Mouse (Mus musculus): ENCODE data around the gene Cfap97d1.

Gene Cfap97d1

DNA sequence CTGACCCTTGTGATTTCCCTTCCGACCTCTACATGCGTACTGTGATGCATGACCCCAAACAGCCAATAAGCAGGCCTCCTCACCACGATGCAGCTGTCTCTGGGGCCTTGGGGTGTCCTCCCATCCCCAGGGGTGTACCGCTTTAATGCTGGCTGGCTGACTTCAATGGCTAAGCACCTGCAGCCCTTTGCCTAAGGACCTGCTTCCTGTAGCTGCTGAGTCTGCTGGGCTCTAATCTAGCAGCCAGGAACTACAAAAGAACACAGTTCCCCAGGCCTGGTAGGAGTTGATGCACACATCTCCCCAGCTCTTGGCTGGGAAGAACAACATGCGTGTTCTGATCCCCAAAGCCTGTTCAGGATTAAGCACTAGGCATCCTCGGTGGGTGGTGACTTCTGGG lies 31.4 kb downstream of the Cfap97d1 start:
- no peak for DNase-seq

DNA sequence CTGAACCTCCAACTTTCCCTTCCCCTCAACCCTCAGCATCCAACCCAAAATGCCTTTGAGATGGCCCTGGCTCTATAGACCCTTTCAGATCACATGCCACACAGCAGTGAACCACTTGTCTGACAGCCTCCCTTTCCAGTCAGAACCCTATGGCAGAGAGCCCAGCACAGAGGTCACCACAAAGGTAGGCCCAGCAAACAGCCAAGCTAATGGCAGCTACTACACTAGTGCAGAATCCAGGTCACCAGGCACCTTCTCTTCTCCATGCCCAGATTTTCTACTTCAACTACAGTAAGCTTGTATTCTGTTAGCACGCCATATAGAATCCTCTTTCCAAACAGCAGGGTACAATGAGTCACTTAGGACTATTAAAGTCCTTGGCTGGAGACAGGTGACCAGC lies 32.1 kb downstream of the Cfap97d1 start:
- no peak for DNase-seq

GRCm38 (mm10) chr11:102019736-102020135 lies 35.7 kb downstream of the Cfap97d1 start:
- no peak for DNase-seq

DNA sequence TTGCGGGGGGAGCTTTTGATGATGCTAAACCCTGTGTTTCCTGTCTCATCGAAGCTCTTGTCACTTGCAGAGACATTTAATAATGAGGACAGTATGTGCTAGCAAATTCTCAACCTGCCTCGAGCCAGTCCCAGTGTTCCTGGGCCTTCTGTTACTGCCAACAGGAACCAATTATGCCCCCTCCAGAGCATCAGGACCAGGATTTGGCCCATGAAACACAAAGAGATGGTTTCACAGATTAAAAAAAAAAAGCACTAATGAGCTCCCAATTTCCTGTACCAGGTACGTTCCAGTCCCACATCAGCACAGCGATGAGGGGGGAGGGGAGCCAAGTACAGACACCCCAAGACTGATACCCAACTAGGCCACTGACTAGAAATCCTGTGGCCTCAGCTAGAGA lies 37.1 kb downstream of the Cfap97d1 start:
- no peak for DNase-seq

DNA sequence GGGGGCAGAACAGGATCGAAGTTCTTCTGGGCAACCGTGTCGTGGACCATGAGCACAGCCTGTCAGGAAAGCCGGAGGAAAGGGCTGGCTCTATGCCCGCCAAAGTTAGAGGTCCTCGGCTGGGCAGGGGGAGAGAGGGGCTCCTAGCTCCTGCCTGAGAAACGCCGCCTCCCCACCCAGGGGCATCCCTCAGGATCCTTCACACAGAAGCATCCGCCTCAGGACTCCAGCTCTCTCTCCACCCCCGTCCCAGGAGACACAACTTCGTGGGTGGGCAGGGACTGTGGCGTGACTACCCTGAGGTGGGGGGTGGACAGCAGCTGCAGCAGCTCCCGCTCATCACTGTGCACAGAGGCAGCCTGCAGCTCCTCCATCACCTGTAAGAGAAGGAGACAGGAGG lies 39.3 kb downstream of the Cfap97d1 start:
- no peak for DNase-seq

DNA sequence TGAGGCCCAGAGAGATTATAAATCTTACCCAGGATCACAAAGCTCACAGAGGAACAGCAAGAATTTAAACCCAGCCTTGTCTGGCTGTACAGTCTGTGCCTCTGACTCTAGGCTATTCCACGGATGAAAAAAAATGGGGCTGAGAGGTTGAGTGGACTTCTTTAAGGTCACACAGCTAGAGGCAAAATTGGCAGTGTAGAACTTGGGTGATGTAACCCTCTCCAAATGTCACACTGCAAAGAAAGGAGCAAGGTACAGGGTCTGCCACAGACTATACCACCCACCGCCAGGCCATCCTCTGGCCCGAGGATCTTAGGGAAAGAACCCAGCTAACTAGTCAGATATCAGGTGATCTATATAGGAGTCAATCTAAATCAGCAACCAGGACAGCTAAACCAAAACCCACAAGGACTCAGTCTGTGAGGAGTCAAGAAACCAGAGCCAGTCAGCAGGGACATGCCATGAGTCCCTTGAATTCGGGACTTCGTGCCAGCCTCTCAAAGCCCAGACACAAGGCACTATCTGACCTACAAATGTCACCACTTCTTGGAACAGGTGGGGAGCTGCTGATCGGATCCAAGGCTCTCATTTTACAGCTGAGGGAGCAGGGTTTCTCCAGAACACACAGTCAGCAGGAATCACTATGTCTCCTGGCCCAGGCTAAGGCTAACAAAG lies 40.1 kb downstream of the Cfap97d1 start:
- DNase-seq: no peak

DNA sequence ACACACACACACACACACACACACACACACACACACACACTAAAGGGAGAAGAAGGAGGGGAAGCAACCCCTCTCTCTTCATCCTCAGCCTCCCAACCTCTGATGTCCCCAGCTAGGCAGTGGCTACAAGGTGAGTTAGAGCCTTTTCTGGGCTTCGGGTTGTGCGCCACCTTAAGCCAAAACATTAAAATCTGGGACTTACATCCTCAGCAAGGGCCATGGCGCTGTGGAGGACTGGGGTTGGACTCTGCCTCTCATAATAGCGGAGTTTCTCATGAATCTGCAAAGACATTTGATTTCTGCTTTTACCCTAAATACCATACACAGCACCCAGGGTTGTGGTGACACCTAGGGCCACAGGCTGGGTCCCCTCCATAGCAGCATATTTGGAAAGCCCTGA lies 40.8 kb downstream of the Cfap97d1 start:
- no peak for DNase-seq

GRCm38 (mm10) chr11:102025354-102025753 lies 41.3 kb downstream of the Cfap97d1 start:
- no peak for DNase-seq

DNA sequence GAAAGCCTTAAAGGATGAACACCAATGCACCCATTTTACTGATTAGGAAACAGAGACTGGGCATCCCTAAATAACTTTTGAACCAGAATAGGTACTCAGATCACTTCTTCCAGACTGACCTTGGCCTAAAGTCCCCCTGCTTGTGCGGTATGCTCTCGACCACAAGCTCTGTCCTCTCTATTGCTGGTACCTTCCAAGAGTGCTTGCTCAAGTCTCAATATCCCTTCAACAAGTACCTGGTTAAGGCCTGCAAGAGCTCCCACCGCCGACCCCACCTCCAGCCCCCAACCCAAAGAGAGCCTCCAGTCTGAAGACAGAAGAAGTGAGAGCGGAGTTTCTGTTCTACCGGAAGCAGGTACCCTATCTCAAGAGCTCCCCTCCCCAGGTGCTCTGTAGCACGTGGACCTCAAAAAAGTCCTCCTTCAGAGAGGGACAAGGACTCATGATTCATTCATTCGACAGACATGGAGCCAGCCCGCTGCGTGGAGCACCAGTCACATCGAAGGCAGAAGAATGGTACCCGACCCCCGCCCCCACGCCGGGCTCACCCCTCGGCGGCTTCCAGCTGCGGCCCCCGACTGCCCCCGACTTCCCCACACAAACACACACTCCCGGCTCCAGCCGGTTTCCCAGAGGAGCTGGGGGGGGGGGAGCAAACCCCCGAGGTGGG lies 42.0 kb downstream of the Cfap97d1 start:
- DNase-seq: no peak

DNA sequence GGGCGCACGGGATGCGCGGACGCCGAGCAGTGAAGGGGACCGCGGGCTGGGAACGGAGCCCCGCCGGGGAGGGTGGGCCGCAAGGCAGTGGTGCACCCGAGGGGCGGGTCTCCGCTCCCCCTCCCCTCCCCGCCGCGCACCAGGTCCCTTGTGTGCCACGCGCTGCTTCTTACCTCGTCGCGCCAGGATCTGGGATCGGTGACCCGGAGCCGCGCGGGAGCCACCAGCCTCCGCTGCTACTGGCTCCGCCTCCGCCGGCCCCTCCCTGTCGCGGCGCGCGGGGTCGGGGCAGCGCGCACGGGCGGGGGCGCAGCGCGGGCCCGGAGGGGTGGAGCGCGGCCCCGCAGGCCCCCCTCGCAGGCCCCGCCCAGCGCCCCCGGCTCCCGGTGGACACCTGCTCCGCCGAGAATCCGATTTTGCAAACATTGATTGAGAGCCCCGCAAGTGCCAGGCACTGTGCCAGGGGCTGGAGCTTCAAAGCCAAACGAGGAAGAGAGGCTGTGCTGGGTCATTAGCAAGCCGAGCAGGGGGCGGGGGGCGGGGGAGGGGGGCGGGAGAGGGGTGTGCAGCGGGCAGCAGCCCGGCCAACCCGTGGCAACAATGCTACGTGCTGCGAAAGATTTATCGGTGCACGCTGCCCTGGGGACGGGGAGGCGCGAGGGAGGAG lies 42.7 kb downstream of the Cfap97d1 start:
- peak; percentile 51 for DNase-seq

DNA sequence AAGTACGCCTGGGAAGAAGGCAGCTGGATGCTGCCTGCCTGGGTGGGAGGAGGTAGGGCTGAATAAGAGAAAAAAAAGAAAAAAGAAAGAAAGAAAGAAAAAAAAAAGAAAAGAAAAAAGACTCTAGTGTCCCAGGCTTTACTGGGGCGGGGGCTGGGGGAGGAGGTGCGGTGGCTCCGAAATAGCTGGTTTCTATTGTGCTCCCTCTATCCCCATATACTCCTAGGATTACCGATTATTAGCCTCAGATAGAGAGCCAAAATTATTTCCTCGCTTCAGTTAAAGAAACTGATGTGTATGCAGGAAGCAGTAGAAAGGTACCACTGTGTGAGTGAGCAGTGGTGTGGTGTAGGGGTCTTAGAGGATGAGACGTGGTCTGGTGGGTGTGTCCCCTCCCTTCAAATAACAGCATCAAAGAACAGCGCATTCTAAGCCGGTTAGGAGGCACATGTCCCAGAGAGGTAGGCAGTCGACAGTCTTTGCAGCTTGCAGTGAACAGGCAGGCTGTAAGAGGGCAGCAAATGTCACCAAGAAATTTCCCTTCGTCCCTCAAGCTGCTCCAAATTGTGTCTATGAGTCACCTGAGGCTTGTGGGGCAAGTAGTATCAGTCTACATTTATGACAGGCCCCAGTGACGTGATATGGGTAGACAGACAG lies 43.4 kb downstream of the Cfap97d1 start:
- DNase-seq: no peak

GRCm38 (mm10) chr11:102028087-102028816 lies 44.2 kb downstream of the Cfap97d1 start, which contains the start of gene Mpp3:
Gene Mpp3, minus strand, starts transcription at chr11:102028461.
- no peak for DNase-seq

DNA sequence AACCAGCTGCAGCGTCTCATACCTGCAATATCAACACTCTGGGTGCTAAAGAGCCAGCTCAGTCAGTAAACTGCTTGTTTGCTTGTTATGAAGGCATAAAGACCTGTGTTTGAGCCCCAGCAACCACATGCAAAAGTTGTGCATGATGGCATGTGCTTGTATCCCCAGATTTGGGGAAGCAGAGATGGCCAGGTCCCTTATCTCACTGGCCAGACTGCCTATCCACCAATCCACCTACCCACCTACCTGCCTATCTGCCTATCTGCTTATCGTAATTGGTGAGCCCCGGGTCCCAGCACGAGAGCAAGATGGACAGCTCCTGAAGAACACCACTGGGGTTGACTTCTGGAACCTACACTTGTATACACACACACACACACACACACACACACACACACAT lies 45.2 kb downstream of the Cfap97d1 start:
- no peak for DNase-seq

GRCm38 (mm10) chr11:102029966-102030365 lies 45.9 kb downstream of the Cfap97d1 start:
- no peak for DNase-seq

DNA sequence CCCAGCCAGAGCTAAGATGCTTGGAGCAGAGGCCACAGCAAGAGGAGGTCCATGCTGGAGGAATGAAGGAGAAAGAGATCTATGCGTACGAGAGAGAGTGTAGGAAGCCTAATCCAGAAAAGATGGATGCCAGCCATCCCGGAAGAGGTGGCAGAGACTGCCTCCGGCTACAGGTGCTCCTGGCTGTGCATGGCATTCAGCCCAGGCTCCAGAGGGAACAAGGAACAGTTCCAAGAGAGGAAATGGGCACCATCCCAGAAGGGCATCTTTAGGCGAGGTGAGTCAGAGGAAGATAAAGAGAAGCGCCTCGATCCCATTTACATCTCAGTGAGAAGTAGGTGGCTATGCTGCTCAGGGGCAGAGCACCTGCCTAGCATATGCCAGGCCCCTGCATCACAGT lies 47.1 kb downstream of the Cfap97d1 start:
- DNase-seq: no peak

DNA sequence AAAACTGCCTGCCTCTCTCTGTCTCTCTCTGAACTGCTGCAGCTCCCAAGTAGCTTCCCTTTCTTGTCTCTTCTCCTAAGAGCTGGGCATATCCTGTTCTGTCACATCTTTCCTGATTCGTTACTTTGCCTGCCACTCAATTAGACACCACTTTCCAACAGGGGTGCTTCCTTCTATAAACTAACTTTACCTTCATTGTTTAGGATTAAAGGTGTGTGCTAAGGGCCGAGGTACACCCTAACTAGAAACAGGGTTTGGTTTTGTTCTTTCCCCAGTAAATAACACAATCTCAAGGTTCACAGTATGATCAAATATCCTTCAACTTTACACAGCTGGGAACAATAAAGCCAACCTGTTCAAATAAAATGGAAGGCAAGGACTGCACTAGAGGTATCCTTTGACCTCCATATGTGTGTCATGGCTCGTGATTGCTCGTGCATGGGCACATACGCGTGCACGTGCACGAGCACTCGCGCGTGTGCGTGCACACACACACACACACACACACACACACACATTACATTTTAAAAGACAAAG lies 49.0 kb downstream of the Cfap97d1 start:
- DNase-seq: no peak

DNA sequence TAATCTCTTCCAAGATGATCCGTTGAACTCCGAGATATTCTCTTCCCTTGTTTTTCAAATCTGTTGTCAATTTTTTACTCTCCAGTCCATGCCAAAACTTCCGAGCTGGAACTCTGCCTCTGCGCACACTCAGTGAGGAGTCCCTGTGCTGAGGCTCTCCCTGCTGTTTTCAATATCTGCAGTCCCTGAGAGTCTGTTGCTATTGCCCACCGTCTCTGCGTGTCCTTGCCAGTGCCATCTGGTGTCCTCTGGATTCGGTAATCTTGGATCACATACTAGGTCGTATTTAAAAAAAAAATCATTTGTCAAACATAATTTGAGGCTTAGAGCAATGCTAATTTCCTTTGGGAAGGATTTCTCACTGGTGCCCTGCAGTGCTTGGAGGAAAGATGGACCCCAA lies 50.8 kb downstream of the Cfap97d1 start:
- DNase-seq: no peak

DNA sequence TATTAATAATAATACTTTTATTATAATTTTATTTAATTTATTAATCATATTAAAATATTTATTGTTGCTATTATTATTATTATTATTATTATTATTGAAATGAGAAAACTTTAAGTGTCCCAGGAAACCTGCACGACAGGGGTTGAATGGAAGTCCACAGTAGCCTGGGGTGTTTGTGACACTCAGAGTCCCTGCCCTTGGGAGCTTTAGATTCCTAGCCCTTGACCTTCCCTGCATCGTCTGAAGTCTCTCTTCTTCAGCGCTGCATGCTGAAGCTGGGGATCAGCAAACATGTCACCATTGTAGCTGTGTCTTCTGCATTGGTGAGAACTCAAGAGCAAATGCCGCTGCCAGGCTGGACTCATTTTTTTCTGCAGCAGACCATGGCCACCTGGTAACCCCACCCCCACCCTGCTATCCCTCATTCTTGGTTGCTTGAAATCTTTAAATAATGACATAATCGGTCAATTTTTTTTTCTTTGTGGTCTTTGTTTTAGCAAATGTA lies 51.4 kb downstream of the Cfap97d1 start:
- no peak for DNase-seq

DNA sequence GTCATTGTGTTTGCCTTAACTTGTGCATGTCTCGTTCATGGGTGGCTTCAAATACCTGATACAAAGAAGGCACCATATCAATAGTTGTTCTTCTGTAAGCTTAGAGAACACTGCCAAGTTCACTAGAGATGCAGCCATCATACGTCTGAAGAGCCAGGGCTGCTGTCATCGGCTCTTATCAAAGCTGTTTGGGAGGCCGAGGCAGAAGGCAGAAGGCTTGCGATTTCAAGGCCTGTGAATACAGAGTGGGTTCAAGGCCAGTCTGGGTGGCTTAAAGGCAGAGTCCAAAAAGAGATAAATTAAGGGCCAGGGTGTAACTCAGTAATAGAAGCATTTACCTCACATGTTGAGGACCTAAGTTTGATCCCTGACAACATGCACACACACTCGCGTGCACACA lies 52.3 kb downstream of the Cfap97d1 start:
- no peak for DNase-seq

- no peak for DNase-seq
Measured at GRCm38 (mm10) chr11:102037789-102038188, 53.7 kb downstream of the Cfap97d1 start.

GRCm38 (mm10) chr11:102039487-102040137 lies 55.5 kb downstream of the Cfap97d1 start:
- no peak for DNase-seq

DNA sequence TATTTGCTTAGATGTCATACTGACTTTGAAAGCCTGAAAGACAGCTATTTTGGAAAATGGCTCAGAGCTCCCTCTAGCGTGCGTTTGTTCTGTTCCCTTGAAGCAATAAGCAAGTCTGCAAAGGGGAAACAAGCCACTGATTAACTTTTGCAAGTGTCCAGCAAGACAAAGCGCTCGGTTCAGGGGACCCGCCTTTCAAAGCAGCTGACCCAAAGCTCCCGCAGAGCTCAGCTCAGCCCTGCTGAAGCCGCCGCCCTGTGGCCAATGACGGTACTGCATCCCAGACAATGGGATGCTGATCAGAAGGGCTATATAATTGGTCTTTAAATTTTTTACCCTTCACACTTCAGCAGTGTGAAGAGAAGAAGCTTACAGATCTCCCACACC lies 56.1 kb downstream of the Cfap97d1 start:
- DNase-seq: peak; percentile 65

All from thymus, postnatal 14 days (tissue).